Comparison of ENCODE assay signal across 11 mouse cellular contexts in genomic region chr13:67867899-67868298, GRCm38 (mm10). TPM values are rescaled to one million over a fixed set of nuclear protein-coding genes. Genes with fewer than 3 reads are reported as not detected.
DNase-seq lines count a peak whose midpoint lies in the region; ATAC-seq and TF ChIP-seq lines count a peak whose summit lies in the region.
"Had no signal": no experiment of that assay in that cellular context is flagged by ENCODE, and none has a peak within 500 bp of the region (broad histone marks: within the 10 kb centered on the region; RNA-seq: fewer than 3 reads in every experiment).

No protein-coding gene starts in this region.

- H3K9ac ChIP-seq in kidney, embryonic 15.5 days: no peak overlapping the region
- no peak overlapping the region for H3K9ac ChIP-seq in stomach, postnatal 0 days (ENCODE audit: low read length)

- H3K4me1 ChIP-seq in kidney, embryonic 15.5 days: no peaks in the 10 kb centered on the region
- H3K4me1 ChIP-seq in stomach, postnatal 0 days (replicated peaks; ENCODE audit: control insufficient read depth, insufficient read depth): no peaks in the 10 kb centered on the region

- no peaks in the 10 kb centered on the region for H3K36me3 ChIP-seq in kidney, embryonic 15.5 days
- H3K36me3 ChIP-seq in stomach, postnatal 0 days (ENCODE audit: control insufficient read depth, insufficient read depth, low read length): no peaks in the 10 kb centered on the region

- peak; percentile 55 for TF ChIP-seq CTCF in stomach, postnatal 0 days (IDR thresholded peaks at IDR 0.05; ENCODE audit: low read depth)

- H3K27me3 ChIP-seq in kidney, embryonic 15.5 days: no peaks in the 10 kb centered on the region
- no peaks in the 10 kb centered on the region for H3K27me3 ChIP-seq in stomach, postnatal 0 days (ENCODE audit: control insufficient read depth, insufficient read depth, low read length)

- H3K4me3 ChIP-seq in kidney, embryonic 15.5 days (replicated peaks): no peak overlapping the region
- H3K4me3 ChIP-seq in stomach, postnatal 0 days (ENCODE audit: low read depth, low read length): no peak overlapping the region

- no peak overlapping the region for H3K4me2 ChIP-seq in kidney, embryonic 15.5 days
- H3K4me2 ChIP-seq in stomach, postnatal 0 days (replicated peaks; ENCODE audit: low read depth): no peak overlapping the region

- WGBS in kidney, embryonic 15.5 days: 28% methylated on average over 3 of the region's 3 CpGs
- WGBS in stomach, postnatal 0 days: 28% methylated on average over 3 of the region's 3 CpGs

- no peak overlapping the region for H3K27ac ChIP-seq in kidney, embryonic 15.5 days
- H3K27ac ChIP-seq in stomach, postnatal 0 days (replicated peaks): no peak overlapping the region

- no peak for TF ChIP-seq EP300 in stomach, postnatal 0 days (optimal IDR thresholded peaks at IDR 0.05)

- no peak for ATAC-seq in CD4-positive, CD25-positive, alpha-beta regulatory T cell, adult 4 months
- peak; percentile 62; the same call in 1 of the 2 replicates for ATAC-seq in kidney, embryonic 15.5 days (replicated peaks; ENCODE audit: low FRiP score)
- no peak for ATAC-seq in stomach, postnatal 0 days (ENCODE audit: low FRiP score, low TSS enrichment)
- ATAC-seq in activated CD4-positive, CD25-positive, alpha-beta regulatory T cell, adult 4 months: no peak

- DNase-seq in CD4-positive, CD25-positive, alpha-beta regulatory T cell, adult 2 months (ENCODE audit: low read depth, low spot score): peak; percentile 21
- DNase-seq in kidney, postnatal 14 days: no peak
- peak; percentile 25 for DNase-seq in thymus, postnatal 0 days (ENCODE audit: low spot score)
- DNase-seq in thymus, postnatal 25 days: no peak
- DNase-seq in stomach, postnatal 0 days (ENCODE audit: low spot score): no peak
- DNase-seq: heart, postnatal 4 days; lung, postnatal 36 days had no signal

- no peaks in the 10 kb centered on the region for H3K9me3 ChIP-seq in kidney, embryonic 15.5 days (replicated peaks)
- no peaks in the 10 kb centered on the region for H3K9me3 ChIP-seq in stomach, postnatal 0 days (ENCODE audit: control insufficient read depth, low read length)

RNA-seq across cellular contexts. Expression of gene BC048507, which starts 4.8 kb away (rescaled TPM):
- not detected for polyA plus RNA-seq in CD4-positive, CD25-positive, alpha-beta regulatory T cell, adult 4 months (2017; shearing (Covaris generic))
- not detected in 2 replicates for polyA plus RNA-seq in kidney, embryonic 15.5 days (2015; fragmentation: Nextera tagmentation; extraction: Ambion mirVana)
- not detected in 2 replicates for polyA plus RNA-seq in thymus, postnatal 0 days (2015; fragmentation: Nextera tagmentation; extraction: Ambion mirVana)
- polyA plus RNA-seq in stomach, postnatal 0 days (2015; fragmentation: Nextera tagmentation; extraction: Ambion mirVana): not detected in 2 replicates
- polyA plus RNA-seq in activated CD4-positive, CD25-positive, alpha-beta regulatory T cell, adult 4 months (2017; shearing (Covaris generic)): not detected
- polyA plus RNA-seq: spleen, adult 2 months had no signal

RNA-seq across cellular contexts. Expression of gene Gm10037, which starts 37.0 kb away (rescaled TPM):
- 1 to 10 TPM in 1 of 2 experiments, not detected in 1; 1.1 TPM for polyA plus RNA-seq in CD4-positive, CD25-positive, alpha-beta regulatory T cell, adult 4 months (2017; shearing (Covaris generic))
- polyA plus RNA-seq in kidney, embryonic 15.5 days (2015; fragmentation: Nextera tagmentation; extraction: Ambion mirVana): 1.6 and 4.0 TPM in 2 replicates
- polyA plus RNA-seq in thymus, postnatal 0 days (2015; fragmentation: Nextera tagmentation; extraction: Ambion mirVana): 1.6 TPM in 2 replicates
- 1.1 TPM in 2 replicates for polyA plus RNA-seq in stomach, postnatal 0 days (2015; fragmentation: Nextera tagmentation; extraction: Ambion mirVana)
- polyA plus RNA-seq in activated CD4-positive, CD25-positive, alpha-beta regulatory T cell, adult 4 months (2017; shearing (Covaris generic)): under 1 TPM in 1 of 2 experiments, not detected in 1; 0.70 TPM

RNA-seq across cellular contexts. Expression of gene Zfp273, which starts 54.4 kb away (rescaled TPM):
- 1 to 10 TPM; 6.1 to 8.8 TPM for polyA plus RNA-seq in CD4-positive, CD25-positive, alpha-beta regulatory T cell, adult 4 months (2017; shearing (Covaris generic))
- polyA plus RNA-seq in kidney, embryonic 15.5 days (2015; fragmentation: Nextera tagmentation; extraction: Ambion mirVana): 8.0 and 8.1 TPM in 2 replicates
- 6.8 and 7.9 TPM in 2 replicates for polyA plus RNA-seq in thymus, postnatal 0 days (2015; fragmentation: Nextera tagmentation; extraction: Ambion mirVana)
- 2.3 and 3.2 TPM in 2 replicates for polyA plus RNA-seq in stomach, postnatal 0 days (2015; fragmentation: Nextera tagmentation; extraction: Ambion mirVana)
- 1 to 10 TPM; 6.4 to 6.7 TPM for polyA plus RNA-seq in activated CD4-positive, CD25-positive, alpha-beta regulatory T cell, adult 4 months (2017; shearing (Covaris generic))

Comparison
In these comparisons a context has a peak if more than half of its experiments do, and no peak if none do; other contexts are left out.
1. DNase-seq: peak in CD4-positive, CD25-positive, alpha-beta regulatory T cell, adult 2 months (single experiment) and thymus, postnatal 0 days (single experiment); none in kidney, postnatal 14 days (single experiment), thymus, postnatal 25 days (single experiment) and stomach, postnatal 0 days (single experiment).